Mouse (Mus musculus): ENCODE results near the gene Tmc4. TPM values are rescaled to one million over a fixed set of nuclear protein-coding genes. Genes with fewer than 3 reads are reported as not detected.

Gene Tmc4
- polyA plus RNA-seq, 1 experiment: 1.2 TPM

- no peaks in the 10 kb centered on the region for H3K36me3 ChIP-seq (ENCODE audit: control insufficient read depth, insufficient read depth)
- TF ChIP-seq POLR2A (IDR thresholded peaks at IDR 0.05; ENCODE audit: insufficient read length, low read depth) (peak; percentile 47), E2F4 (IDR thresholded peaks at IDR 0.05; ENCODE audit: insufficient read depth) (no peak), CEBPB (IDR thresholded peaks at IDR 0.05; ENCODE audit: insufficient read depth, poor library complexity, severe bottlenecking) (no peak), MAX (IDR thresholded peaks at IDR 0.05; ENCODE audit: low read depth) (no peak)
- peak overlapping the region; percentile 56 for H3K4me3 ChIP-seq
Observed at GRCm38 (mm10) chr7:3694076-3694948, 17.0 kb upstream of the Tmc4 start.

DNA sequence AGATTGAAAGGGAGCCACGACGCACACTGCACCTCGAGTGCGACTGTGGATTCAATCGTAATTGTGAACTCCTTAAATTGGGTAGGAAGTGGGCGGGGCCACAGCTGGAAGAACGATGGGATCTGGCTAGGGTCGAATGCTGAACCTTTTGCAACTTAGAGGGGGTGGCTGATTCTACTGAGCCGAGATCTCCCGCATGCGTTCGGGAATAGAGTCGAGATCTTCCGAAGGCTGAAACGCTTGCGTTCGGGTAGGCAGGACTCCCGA, 16.4 kb upstream of the Tmc4 start:
- TF ChIP-seq MYOD1 (IDR thresholded peaks at IDR 0.05; ENCODE audit: control insufficient read depth in 1 of 3, insufficient read length in 2 of 3, low read depth in 2 of 3) (no peak), SRF (IDR thresholded peaks at IDR 0.05; ENCODE audit: control insufficient read depth, insufficient read length, low read depth) (no peak), MAX (IDR thresholded peaks at IDR 0.05; ENCODE audit: low read depth) (no peak), TCF12 (IDR thresholded peaks at IDR 0.05; ENCODE audit: insufficient read depth, poor library complexity, severe bottlenecking) (no peak), CEBPB (IDR thresholded peaks at IDR 0.05; ENCODE audit: insufficient read depth, poor library complexity, severe bottlenecking) (no peak), USF1 (IDR thresholded peaks at IDR 0.05; ENCODE audit: low read depth) (no peak), E2F4 (IDR thresholded peaks at IDR 0.05; ENCODE audit: insufficient read depth) (no peak), POLR2A (IDR thresholded peaks at IDR 0.05; ENCODE audit: insufficient read length, low read depth) (peak; percentile 95)
- H3K27me3 ChIP-seq (ENCODE audit: control insufficient read depth, insufficient read depth, insufficient read length): no peaks in the 10 kb centered on the region
- H3K4me2 ChIP-seq (ENCODE audit: low read depth): peak overlapping the region; percentile 87
- H3ac ChIP-seq (ENCODE audit: control insufficient read depth, insufficient read length): peak overlapping the region; percentile 70
- peak overlapping the region; percentile 56 for H3K4me3 ChIP-seq
- peaks cover 16% of the 10 kb centered on the region for H3K79me2 ChIP-seq (ENCODE audit: control insufficient read depth, insufficient read depth)
- no peaks in the 10 kb centered on the region for H3K36me3 ChIP-seq (ENCODE audit: control insufficient read depth, insufficient read depth)

More at GRCm38 (mm10) chr7:3694076-3694948, 17.0 kb upstream of the Tmc4 start:
- Histone ChIP-seq H3ac (ENCODE audit: control insufficient read depth, insufficient read length) (peak overlapping the region; percentile 70), H3K27me3 (ENCODE audit: control insufficient read depth, insufficient read depth, insufficient read length) (no peaks in the 10 kb centered on the region), H3K4me2 (ENCODE audit: low read depth) (peak overlapping the region; percentile 87), H3K79me2 (ENCODE audit: control insufficient read depth, insufficient read depth) (peaks cover 16% of the 10 kb centered on the region)

DNA sequence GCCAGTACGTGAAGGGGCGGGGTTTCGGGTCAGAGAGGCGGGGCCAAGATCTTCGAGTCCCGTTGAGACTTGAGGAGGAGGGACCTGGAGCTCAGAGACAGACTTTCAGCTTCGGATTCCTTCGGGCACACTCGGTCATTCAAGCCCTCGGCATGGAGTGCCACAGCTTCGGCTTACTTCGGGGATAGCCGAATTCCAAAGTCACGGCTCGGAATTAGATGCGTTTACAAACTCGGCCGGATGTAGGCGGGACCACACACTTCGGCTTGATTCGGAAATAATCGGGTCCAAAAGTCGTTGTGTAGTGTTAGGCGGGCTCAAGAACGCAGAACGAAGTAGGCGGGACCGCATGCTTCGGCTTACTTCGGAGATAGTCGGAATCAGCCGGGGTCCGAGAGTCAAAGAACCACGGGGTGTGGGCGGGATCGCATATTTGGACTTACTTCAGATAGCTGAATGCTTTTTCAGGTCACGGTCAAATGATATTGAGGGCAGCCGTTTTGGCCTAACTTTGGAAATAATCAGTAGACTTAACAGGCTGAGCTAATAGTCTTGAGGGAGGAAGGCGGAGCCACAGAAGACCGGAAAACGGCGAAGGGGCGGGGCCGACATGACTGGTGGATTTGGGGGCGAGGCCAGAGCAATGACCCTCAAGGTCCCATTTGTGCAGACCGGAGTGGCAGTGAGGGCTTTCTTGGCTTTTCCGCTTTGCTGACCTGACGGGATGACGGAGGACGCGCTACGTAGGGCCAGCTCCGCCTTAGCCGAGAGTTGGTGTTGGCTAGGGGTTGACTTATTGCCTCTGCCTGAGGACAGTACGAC, 15.8 kb upstream of the Tmc4 start, which contains the start of gene Mboat7:
Mboat7 (minus strand) TSS at position 537 of the 822 bp plus-strand sequence.
- no peaks in the 10 kb centered on the region for H3K36me3 ChIP-seq (ENCODE audit: control insufficient read depth, insufficient read depth)
- H3K27me3 ChIP-seq (ENCODE audit: control insufficient read depth, insufficient read depth, insufficient read length): no peaks in the 10 kb centered on the region
- peak within 1 kb of the TSS; percentile 87 for H3K4me2 ChIP-seq (ENCODE audit: low read depth)
- no peak for TF ChIP-seq USF1 (IDR thresholded peaks at IDR 0.05; ENCODE audit: low read depth)
- no peak for TF ChIP-seq SRF (IDR thresholded peaks at IDR 0.05; ENCODE audit: control insufficient read depth, insufficient read length, low read depth)
- no peak for TF ChIP-seq MYOD1 (IDR thresholded peaks at IDR 0.05; ENCODE audit: control insufficient read depth in 1 of 3, insufficient read length in 2 of 3, low read depth in 2 of 3)
- no peak for TF ChIP-seq TCF12 (IDR thresholded peaks at IDR 0.05; ENCODE audit: insufficient read depth, poor library complexity, severe bottlenecking)
- no peak for TF ChIP-seq MYOG (IDR thresholded peaks at IDR 0.05; ENCODE audit: control insufficient read depth in 1 of 3, insufficient read depth in 1 of 3, insufficient read length in 2 of 3, low read depth in 2 of 3)
- peak; percentile 31 for TF ChIP-seq E2F4 (IDR thresholded peaks at IDR 0.05; ENCODE audit: insufficient read depth)
- peak; percentile 89 for TF ChIP-seq POLR2AphosphoS2 (IDR thresholded peaks at IDR 0.05; ENCODE audit: insufficient read length, low read depth)
- no peak for TF ChIP-seq REST (IDR thresholded peaks at IDR 0.05; ENCODE audit: insufficient read depth, insufficient read length)
- TF ChIP-seq TCF3 (IDR thresholded peaks at IDR 0.05; ENCODE audit: insufficient read length, low read depth): no peak
- TF ChIP-seq POLR2A (IDR thresholded peaks at IDR 0.05; ENCODE audit: insufficient read length, low read depth): peak; percentile 72
- peak within 1 kb of the TSS; percentile 56 for H3K4me3 ChIP-seq
- peaks cover 16% of the 10 kb centered on the region for H3K79me2 ChIP-seq (ENCODE audit: control insufficient read depth, insufficient read depth)
- peak within 1 kb of the TSS; percentile 70 for H3ac ChIP-seq (ENCODE audit: control insufficient read depth, insufficient read length)

DNA sequence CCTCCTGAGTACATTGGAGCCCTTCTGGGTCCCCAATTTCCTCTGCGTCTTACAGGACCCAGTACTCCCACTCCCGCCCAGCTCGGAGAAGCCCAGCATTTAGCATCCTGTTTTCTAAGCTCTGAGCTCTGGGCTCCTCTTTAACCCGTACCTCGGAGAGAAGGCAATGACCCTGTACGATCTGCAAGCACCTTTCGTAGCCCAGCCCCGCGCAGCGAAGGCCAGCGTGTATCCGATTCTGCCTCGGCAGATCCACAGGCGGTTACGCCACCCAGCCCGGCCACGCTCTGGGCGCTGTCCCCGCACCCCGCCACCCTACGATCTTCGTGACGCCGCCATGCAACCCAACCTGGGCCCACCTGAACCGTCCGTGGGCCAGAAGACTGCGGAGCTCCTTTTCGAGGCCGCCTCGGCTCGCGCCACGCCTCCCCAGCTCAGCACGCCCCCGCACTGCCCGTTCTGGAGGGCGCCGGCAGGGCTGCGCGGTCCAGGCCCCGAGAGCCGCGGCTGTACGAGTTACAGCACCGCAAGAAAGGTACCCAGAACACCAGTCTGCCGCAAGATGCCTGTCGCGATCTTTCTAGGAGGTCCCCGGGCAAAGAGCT, 15.1 kb upstream of the Tmc4 start, which contains the start of gene Tsen34:
Tsen34 (plus strand) TSS at position 482 of the 605 bp plus-strand sequence.
- TF ChIP-seq SRF (IDR thresholded peaks at IDR 0.05; ENCODE audit: control insufficient read depth, insufficient read length, low read depth) (no peak), REST (IDR thresholded peaks at IDR 0.05; ENCODE audit: insufficient read depth, insufficient read length) (no peak), USF1 (IDR thresholded peaks at IDR 0.05; ENCODE audit: low read depth) (no peak), POLR2AphosphoS2 (IDR thresholded peaks at IDR 0.05; ENCODE audit: insufficient read length, low read depth) (no peak), MYOG (IDR thresholded peaks at IDR 0.05; ENCODE audit: control insufficient read depth in 1 of 3, insufficient read depth in 1 of 3, insufficient read length in 2 of 3, low read depth in 2 of 3) (no peak), MAX (IDR thresholded peaks at IDR 0.05; ENCODE audit: low read depth) (no peak), TCF12 (IDR thresholded peaks at IDR 0.05; ENCODE audit: insufficient read depth, poor library complexity, severe bottlenecking) (no peak), CEBPB (IDR thresholded peaks at IDR 0.05; ENCODE audit: insufficient read depth, poor library complexity, severe bottlenecking) (no peak), TCF3 (IDR thresholded peaks at IDR 0.05; ENCODE audit: insufficient read length, low read depth) (no peak), POLR2A (IDR thresholded peaks at IDR 0.05; ENCODE audit: insufficient read length, low read depth) (no peak), E2F4 (IDR thresholded peaks at IDR 0.05; ENCODE audit: insufficient read depth) (no peak), MYOD1 (IDR thresholded peaks at IDR 0.05; ENCODE audit: control insufficient read depth in 1 of 3, insufficient read length in 2 of 3, low read depth in 2 of 3) (no peak)
- Histone ChIP-seq H3K4me3 (peak within 1 kb of the TSS; percentile 56), H3K27me3 (ENCODE audit: control insufficient read depth, insufficient read depth, insufficient read length) (no peaks in the 10 kb centered on the region)

More for the DNA sequence above, 15.1 kb upstream of the Tmc4 start, which contains the start of gene Tsen34:
- Histone ChIP-seq H3K79me2 (ENCODE audit: control insufficient read depth, insufficient read depth) (peaks cover 16% of the 10 kb centered on the region), H3K4me2 (ENCODE audit: low read depth) (peak within 1 kb of the TSS; percentile 87), H3K36me3 (ENCODE audit: control insufficient read depth, insufficient read depth) (no peaks in the 10 kb centered on the region), H3ac (ENCODE audit: control insufficient read depth, insufficient read length) (peak within 1 kb of the TSS; percentile 70)

All from myocyte (in vitro differentiated cells).